Mouse (Mus musculus) small intestine, adult 2 months (tissue): ENCODE data around the gene 6430548M08Rik. TPM values are rescaled to one million over a fixed set of nuclear protein-coding genes. Genes with fewer than 3 reads are reported as not detected.

Experiments used
- H3K27ac ChIP-seq: fragments of 200-500 bp; 2 replicates; pipeline ENCODE4 v1.5.1; 2012; ENCODE audit warnings: low read depth, low read length, control low read depth, inconsistent platforms; ENCODE audit not compliant: insufficient read depth
- H3K27me3 ChIP-seq: fragments of 200-500 bp; 2 replicates; pipeline ENCODE4 v1.6.1; 2012; ENCODE audit warnings: mild to moderate bottlenecking, moderate library complexity, low read length, inconsistent platforms; ENCODE audit not compliant: control insufficient read depth, insufficient read depth
- H3K36me3 ChIP-seq: fragments of 200-500 bp; 2 replicates; pipeline ENCODE4 v1.6.1; 2012; ENCODE audit warnings: mild to moderate bottlenecking, low read length, control low read depth, inconsistent platforms; ENCODE audit not compliant: control insufficient read depth, insufficient read depth
- H3K4me1 ChIP-seq: fragments of 200-500 bp; 2 replicates; pipeline ENCODE4 v1.6.1; 2012; ENCODE audit warnings: low read length, inconsistent platforms, mixed read lengths; ENCODE audit not compliant: control insufficient read depth, insufficient read depth, insufficient read length
- H3K4me3 ChIP-seq: fragments of 200-500 bp; 2 replicates; pipeline ENCODE4 v1.5.1; 2012; ENCODE audit warnings: low read depth, mild to moderate bottlenecking, control low read depth, inconsistent platforms, low read length, moderate library complexity
- CTCF ChIP-seq: fragments of 200-500 bp; IDR thresholded peaks from 2 replicates; pipeline ENCODE4 v1.5.1; 2012; ENCODE audit warnings: low read depth, mild to moderate bottlenecking, control low read depth, inconsistent platforms, low read length, moderate library complexity, mixed read lengths; ENCODE audit not compliant: insufficient replicate concordance, insufficient read length; ENCODE audit errors: extremely low read depth
- POLR2A ChIP-seq: fragments of 200-500 bp; IDR thresholded peaks from 2 replicates; pipeline ENCODE4 v1.6.1; 2012; ENCODE audit warnings: low read depth, mild to moderate bottlenecking, control low read depth, inconsistent platforms, low read length, moderate library complexity
- WGBS: fragments of 180-500 bp; shearing (Covaris S2); methylation state at CpG from one replicate; pipeline ENCODE4 v1.1.7; 2018; 5-methylcytosine and 5-hydroxymethylcytosine counted together
- polyA plus RNA-seq: library from polyadenylated mRNA; depleted of rRNA; stranded (reverse); fragments of >200 nt; gene quantifications from 2 replicates; pipeline ENCODE4 v1.2.3, GENCODE M21; 2012; rRNA removed

6430548M08Rik gene
- polyA plus RNA-seq, 1 experiment, result 22.6 TPM

DNA sequence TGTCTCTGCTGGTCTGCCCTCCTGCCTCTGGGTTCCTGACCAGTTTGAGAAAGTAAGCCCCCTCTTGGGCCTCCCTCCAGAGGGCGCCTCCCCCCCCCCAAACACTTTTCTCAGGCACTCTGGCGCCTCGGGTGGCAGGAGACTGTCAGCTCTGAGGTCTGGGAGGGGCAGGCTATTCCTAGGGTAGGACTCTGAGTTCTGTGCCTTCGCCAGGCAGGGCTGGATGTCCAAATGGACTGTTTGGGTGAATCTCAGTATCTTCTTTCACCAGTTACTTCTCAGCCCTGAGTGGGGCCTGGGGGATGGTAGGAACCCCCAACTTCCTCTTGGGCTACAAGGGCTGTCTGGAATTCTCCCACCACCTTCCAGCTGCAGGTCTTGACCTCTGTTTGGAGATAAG, 97.4 kb downstream of the 6430548M08Rik start:
- Histone ChIP-seq H3K4me3 (no peak overlapping the region), H3K4me1 (peaks cover 6% of the 10 kb centered on the region; the same call in 1 of the 2 replicates), H3K27me3 (no peaks in the 10 kb centered on the region), H3K27ac (no peak overlapping the region), H3K36me3 (no peaks in the 10 kb centered on the region)
- TF ChIP-seq CTCF (no peak), POLR2A (no peak)
- 23% methylated on average over 4 of the region's 4 CpGs for WGBS

DNA sequence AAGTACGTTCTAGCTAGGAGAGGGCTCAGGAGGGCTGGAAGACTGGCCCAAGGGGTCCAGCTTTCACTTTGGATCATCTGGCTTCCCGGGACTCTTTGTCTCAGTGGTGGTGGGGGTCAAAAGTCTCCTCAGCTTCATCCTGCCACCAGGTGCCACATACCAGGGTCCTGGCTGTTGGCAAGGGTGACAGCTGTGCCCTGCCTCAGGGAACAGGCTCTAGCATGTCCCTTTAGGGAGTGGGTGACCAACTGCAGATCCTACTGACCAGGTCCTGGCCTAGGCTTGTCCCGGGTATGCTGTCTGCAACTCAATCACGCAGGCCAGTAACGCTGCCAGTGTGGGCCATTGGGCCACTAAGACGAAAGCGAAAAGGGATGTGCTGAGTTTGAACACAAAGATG, 98.6 kb downstream of the 6430548M08Rik start:
- WGBS, result 90% methylated on average over 7 of the region's 7 CpGs
- TF ChIP-seq POLR2A, result no peak
- no peak for TF ChIP-seq CTCF
- Histone ChIP-seq H3K27me3 (no peaks in the 10 kb centered on the region), H3K36me3 (no peaks in the 10 kb centered on the region), H3K4me1 (peaks cover 12% of the 10 kb centered on the region), H3K4me3 (no peak overlapping the region), H3K27ac (no peak overlapping the region)

- Histone ChIP-seq H3K36me3 (no peaks in the 10 kb centered on the region), H3K27me3 (no peaks in the 10 kb centered on the region), H3K4me3 (no peak overlapping the region), H3K27ac (no peak overlapping the region), H3K4me1 (peaks cover 12% of the 10 kb centered on the region)
- TF ChIP-seq POLR2A (no peak), CTCF (no peak)
- 89% methylated on average over 3 of the region's 3 CpGs for WGBS
These were observed 99.3 kb downstream of the 6430548M08Rik start for GRCm38 (mm10) chr8:120213229-120213628.

- Histone ChIP-seq H3K36me3 (no peaks in the 10 kb centered on the region), H3K27me3 (no peaks in the 10 kb centered on the region), H3K27ac (no peak overlapping the region), H3K4me3 (no peak overlapping the region), H3K4me1 (peaks cover 12% of the 10 kb centered on the region)
- 58% methylated on average over 5 of the region's 5 CpGs for WGBS
- TF ChIP-seq POLR2A (no peak), CTCF (no peak)
These were observed 100.0 kb downstream of the 6430548M08Rik start for GRCm38 (mm10) chr8:120213939-120214338.

Other genes with a start within 250 kb of the 6430548M08Rik start
- 58.1 and 86.1 TPM in 2 replicates for gene Usp10, start 203.8 kb upstream of the 6430548M08Rik start, polyA plus RNA-seq
- 21.9 and 37.3 TPM in 2 replicates for gene Gm20388, start 203.3 kb upstream of the 6430548M08Rik start, polyA plus RNA-seq
- 8.1 and 8.9 TPM in 2 replicates for gene Crispld2, start 121.7 kb upstream of the 6430548M08Rik start, polyA plus RNA-seq
- gene Zdhhc7, start 12.7 kb upstream of the 6430548M08Rik start, polyA plus RNA-seq, result 99.7 and 172 TPM in 2 replicates
- not detected in 2 replicates for gene Fam92b, start 63.3 kb downstream of the 6430548M08Rik start, polyA plus RNA-seq
- gene Gse1, start 114.3 kb downstream of the 6430548M08Rik start, polyA plus RNA-seq, result 29.6 and 55.9 TPM in 2 replicates